Mouse (Mus musculus) naive thymus-derived CD4-positive, alpha-beta T cell, adult 5 months (primary cell): ENCODE results near the gene Gm20905. TPM values are rescaled to one million over a fixed set of nuclear protein-coding genes. Genes with fewer than 3 reads are reported as not detected.

Experiments
- polyA plus RNA-seq: library from polyadenylated mRNA; unstranded; fragments of 100-300 nt; shearing (Covaris generic); gene quantifications from one replicate; pipeline ENCODE4 v1.2.1, GENCODE M21; 2017

Gm20905 gene
- polyA plus RNA-seq: not detected

GRCm38 (mm10) chrY:37259503-37259902 lies at the start of gene Gm20905:
Gene Gm20905, minus strand, starts transcription at chrY:37259603.

